Mouse (Mus musculus) urinary bladder, adult 18-20 months (tissue): ENCODE data around the gene Zfp566.

ENCODE experiments used
- DNase-seq, 2 experiments: peaks; one replicate each; pipeline ENCODE4 v3.0.0; 2022; ENCODE audit warnings: low spot score in 2 of 2, mixed read lengths in 2 of 2

Gene Zfp566

DNA sequence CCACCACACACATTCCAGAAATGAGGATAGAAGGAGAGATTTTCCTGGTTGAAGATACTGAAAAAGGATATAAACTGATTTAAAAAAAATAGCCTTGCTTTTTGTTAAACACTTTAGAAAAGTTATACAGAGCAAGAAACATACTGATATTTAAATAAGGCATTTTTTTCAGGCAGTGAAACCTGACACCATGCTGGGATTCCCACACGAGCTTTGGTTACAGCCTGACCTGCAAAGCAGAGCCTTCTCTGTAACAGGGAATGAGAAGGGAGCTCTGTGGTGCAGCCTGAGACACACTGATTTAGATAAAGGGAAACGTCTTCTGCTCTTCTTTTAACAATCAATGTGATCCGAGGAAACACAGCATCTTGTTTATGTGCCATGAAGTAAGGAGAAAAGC lies 36.7 kb downstream of the Zfp566 start:
- no peak for DNase-seq

DNA sequence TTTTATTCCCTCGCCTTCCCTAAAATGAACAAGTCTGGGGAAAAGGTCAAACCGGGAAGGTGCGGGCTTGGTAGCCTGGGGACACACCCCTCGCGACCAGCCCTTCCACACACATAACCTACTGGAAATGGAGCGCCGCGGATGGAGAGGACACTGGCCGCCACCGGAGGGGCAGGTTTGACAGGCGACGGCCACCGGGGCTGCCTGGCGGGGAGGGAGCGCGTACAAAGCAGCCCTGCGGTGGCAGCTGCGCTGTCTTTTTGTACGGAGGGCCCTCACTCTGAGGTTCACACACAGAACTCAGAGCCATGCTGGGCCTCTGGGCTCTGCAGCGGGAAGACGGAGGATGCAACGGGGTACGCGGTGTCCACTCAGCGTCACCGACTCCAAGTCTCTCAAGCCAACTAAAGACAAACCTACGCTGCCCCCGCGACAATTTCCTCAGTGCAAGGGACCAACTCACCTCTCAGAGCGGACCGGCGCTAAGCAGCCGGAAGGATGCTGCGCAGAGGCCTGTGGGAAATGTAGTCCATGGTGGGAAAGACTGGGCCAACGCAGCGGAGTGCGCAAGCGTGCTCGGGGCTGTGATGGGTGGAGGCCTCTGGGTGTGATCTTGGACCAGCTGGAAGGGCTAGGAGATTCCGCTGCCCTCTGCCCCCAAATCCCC lies 39.3 kb downstream of the Zfp566 start, which contains the start of gene Zfp14:
Gene Zfp14, minus strand, starts transcription at position 499 of the 667 bp plus-strand sequence.
- DNase-seq, result peak; percentile 83 to 86

DNA sequence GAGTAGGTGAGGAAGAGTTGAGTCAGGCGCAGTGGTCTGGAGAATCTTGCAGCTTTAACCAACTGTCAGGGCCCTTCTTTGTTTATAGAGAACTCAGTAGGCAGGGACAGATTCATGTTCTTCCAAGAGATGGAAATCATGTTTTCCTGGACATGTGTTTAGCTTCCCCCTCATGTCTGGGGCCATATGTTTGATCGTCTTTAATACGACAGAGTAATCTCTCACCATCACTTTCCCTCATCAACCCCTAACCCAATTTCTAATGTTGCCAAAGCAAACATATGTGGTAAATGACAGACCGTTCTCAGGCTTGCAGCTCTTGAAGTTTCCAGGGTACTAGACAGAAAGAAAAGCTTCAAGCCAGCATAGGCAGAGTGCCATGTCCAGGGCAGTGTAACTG lies 42.2 kb downstream of the Zfp566 start:
- no peak for DNase-seq

DNA sequence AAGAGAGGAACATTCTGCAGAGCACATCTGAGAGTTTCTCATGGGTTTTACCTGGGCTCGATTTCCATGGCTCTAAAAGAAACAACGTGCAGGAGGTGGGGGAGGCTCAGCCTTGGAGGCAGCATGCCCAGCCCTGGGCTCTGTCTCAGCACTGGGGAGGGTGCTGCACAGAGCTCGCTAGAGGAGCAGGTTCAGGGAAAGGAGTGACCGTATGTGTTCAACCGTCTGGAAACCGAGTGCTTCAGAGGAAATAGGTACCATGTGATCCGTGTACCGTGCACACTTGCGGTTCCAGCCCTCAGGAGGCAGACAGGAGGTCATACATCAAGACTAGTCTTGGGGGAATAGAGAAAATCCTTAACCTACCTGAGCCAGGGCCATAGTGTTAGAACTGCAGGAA lies 46.0 kb downstream of the Zfp566 start:
- DNase-seq, result no peak

DNA sequence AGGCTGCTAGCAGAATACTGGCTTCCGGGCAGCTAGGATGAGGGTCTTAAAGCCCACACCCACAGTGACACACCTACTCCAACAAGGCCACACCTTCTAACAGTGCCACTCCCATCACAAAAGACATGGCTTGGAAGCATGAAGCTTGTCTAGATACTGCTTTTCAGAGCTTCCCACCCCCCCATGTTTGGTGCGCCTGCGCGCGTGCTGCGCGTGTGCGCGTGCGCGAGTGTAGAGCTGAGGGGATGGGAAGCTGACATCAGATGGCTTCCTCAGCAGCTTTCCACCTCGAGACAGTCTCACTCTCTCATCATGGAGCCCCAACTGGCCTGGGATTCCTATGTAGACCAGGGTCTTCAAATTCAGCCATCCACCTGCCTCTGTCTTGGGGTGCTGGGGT lies 56.0 kb downstream of the Zfp566 start:
- DNase-seq, result no peak

DNA sequence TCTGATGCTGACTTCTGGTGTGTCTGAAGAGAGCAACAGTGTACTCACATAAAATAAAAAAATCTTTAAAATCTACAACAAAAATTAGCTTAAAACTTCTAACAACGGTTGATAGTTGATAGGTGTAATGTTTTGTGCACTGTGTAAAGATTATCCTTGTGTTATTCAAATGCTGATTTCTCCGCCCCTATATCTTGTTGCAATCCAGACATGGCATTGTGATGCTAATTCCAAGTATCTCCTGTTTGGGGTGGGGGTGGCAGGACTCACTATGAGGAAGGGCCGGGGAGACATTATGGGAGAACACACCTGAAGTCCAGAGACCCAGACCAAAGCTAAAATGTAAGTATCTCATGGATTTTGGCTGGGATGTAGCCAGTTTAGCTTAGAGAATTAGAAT lies 58.9 kb downstream of the Zfp566 start:
- DNase-seq, result no peak

DNA sequence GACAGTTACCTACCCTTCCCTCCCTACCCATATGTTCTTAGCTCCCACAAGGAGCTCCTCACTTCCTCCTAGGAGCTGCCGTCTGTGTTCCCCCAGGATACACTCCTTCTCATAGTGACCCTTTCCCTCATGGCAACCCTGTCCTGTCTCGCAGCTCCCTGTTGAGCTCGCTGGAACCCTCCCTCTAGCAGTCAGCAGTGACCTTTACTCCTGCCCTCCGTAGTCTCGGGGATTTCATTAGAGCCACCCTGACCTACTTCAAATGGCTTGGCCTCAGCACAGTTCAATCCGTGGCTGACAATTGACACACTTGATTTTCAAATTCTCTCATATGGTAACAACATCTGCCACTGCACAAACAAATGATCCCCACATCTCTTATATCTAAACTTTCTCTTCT lies 59.6 kb downstream of the Zfp566 start:
- no peak for DNase-seq

DNA sequence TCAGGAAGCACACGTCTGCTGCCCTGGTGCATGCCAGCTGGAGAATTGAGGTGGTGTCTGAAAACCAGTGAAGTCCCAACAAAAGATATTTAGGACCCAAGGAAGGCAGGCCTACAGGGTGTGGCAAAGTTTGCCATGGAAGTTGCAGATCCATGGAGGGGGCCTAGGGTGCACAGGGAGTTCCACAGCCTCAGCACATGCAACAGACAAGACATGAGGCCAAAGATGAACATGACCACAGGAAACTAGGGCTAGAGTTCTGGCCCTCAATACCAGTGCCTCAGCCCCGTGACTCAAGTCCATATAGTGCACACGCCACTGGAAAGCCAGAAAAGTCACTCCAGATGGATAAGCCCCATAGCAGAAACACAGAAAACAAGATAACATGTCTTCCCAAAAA lies 61.8 kb downstream of the Zfp566 start:
- DNase-seq, result no peak
